16 mouse cellular contexts compared by ENCODE assay signal in genomic region chr3:133233993-133234392, GRCm38 (mm10). TPM values are rescaled to one million over a fixed set of nuclear protein-coding genes. Genes with fewer than 3 reads are reported as not detected.
DNase-seq lines count a peak whose midpoint lies in the region; ATAC-seq lines count a peak whose summit lies in the region.
"Had no signal": no experiment of that assay in that cellular context is flagged by ENCODE, and none has a peak within 500 bp of the region (broad histone marks: within the 10 kb centered on the region; RNA-seq: fewer than 3 reads in every experiment).

No protein-coding gene starts in this region.

- peak overlapping the region; percentile 44 for H3K4me2 ChIP-seq in stomach, embryonic 15.5 days
- H3K4me2 ChIP-seq in midbrain, embryonic 14.5 days (ENCODE audit: low read length), result no peak overlapping the region
- H3K4me2 ChIP-seq: hindbrain, embryonic 12.5 days; limb, embryonic 15.5 days; neural tube, embryonic 13.5 days had no signal

- peak; percentile 15 to 62 for DNase-seq in lung, adult 18-20 months
- DNase-seq in lung, postnatal 14 days, result no peak
- peak; percentile 45 to 46 for DNase-seq in kidney, adult 8-10 months
- DNase-seq in kidney, postnatal 36 days, result peak; percentile 55 to 62
- no peak for DNase-seq in frontal cortex, adult 2 months (ENCODE audit: extremely low spot score in 1 of 2, low spot score in 1 of 2)
- DNase-seq in midbrain, embryonic 14.5 days, result no peak
- no peak for DNase-seq in gastrocnemius, postnatal 36 days
- DNase-seq: adrenal gland, postnatal 10 days; cerebellum, adult 11-12 months; gastrocnemius, postnatal 25 days; heart, postnatal 10 days; layer of hippocampus, adult 9-11 months had no signal

- ATAC-seq in stomach, embryonic 15.5 days (ENCODE audit: insufficient read depth, low FRiP score, low read depth), result no peak
- no peak for ATAC-seq in midbrain, embryonic 14.5 days (ENCODE audit: low FRiP score, low TSS enrichment)

- intact Hi-C loops in gastrocnemius, postnatal 36 days (cut with DNase I), result no loop called here

- H3K27me3 ChIP-seq in stomach, embryonic 15.5 days (replicated peaks), result no peaks in the 10 kb centered on the region
- no peaks in the 10 kb centered on the region for H3K27me3 ChIP-seq in midbrain, embryonic 14.5 days (ENCODE audit: control insufficient read depth, insufficient read depth, low read length)
- H3K27me3 ChIP-seq: hindbrain, embryonic 12.5 days; limb, embryonic 15.5 days; neural tube, embryonic 13.5 days had no signal

- no peaks in the 10 kb centered on the region for H3K9me3 ChIP-seq in stomach, embryonic 15.5 days
- H3K9me3 ChIP-seq in midbrain, embryonic 14.5 days (ENCODE audit: control insufficient read depth, low read length), result no peaks in the 10 kb centered on the region
- H3K9me3 ChIP-seq: hindbrain, embryonic 12.5 days; limb, embryonic 15.5 days; neural tube, embryonic 13.5 days had no signal

- H3K9ac ChIP-seq in stomach, embryonic 15.5 days, result no peak overlapping the region
- no peak overlapping the region for H3K9ac ChIP-seq in midbrain, embryonic 14.5 days (replicated peaks; ENCODE audit: low read length)
- H3K9ac ChIP-seq: hindbrain, embryonic 12.5 days; limb, embryonic 15.5 days; neural tube, embryonic 13.5 days had no signal

- H3K36me3 ChIP-seq in stomach, embryonic 15.5 days, result no peaks in the 10 kb centered on the region
- H3K36me3 ChIP-seq in midbrain, embryonic 14.5 days (ENCODE audit: control insufficient read depth, insufficient read depth, low read length), result no peaks in the 10 kb centered on the region
- H3K36me3 ChIP-seq: hindbrain, embryonic 12.5 days; limb, embryonic 15.5 days; neural tube, embryonic 13.5 days had no signal

- H3K4me1 ChIP-seq in stomach, embryonic 15.5 days, result no peaks in the 10 kb centered on the region
- H3K4me1 ChIP-seq in midbrain, embryonic 14.5 days (ENCODE audit: control insufficient read depth, insufficient read depth, low read length), result no peaks in the 10 kb centered on the region
- H3K4me1 ChIP-seq: hindbrain, embryonic 12.5 days; limb, embryonic 15.5 days; neural tube, embryonic 13.5 days had no signal

- peak overlapping the region; percentile 30; the same call in 1 of the 2 replicates for H3K4me3 ChIP-seq in stomach, embryonic 15.5 days (replicated peaks)
- H3K4me3 ChIP-seq in midbrain, embryonic 14.5 days (replicated peaks; ENCODE audit: low read depth, low read length), result no peak overlapping the region
- H3K4me3 ChIP-seq: hindbrain, embryonic 12.5 days; limb, embryonic 15.5 days; neural tube, embryonic 13.5 days had no signal

- 49% methylated on average over 9 of the region's 9 CpGs for WGBS in stomach, embryonic 15.5 days
- 66% methylated on average over 9 of the region's 9 CpGs for WGBS in midbrain, embryonic 14.5 days

- no peak overlapping the region for H3K27ac ChIP-seq in stomach, embryonic 15.5 days
- no peak overlapping the region for H3K27ac ChIP-seq in midbrain, embryonic 14.5 days (replicated peaks; ENCODE audit: low read depth, low read length)
- H3K27ac ChIP-seq: hindbrain, embryonic 12.5 days; limb, embryonic 15.5 days; neural tube, embryonic 13.5 days had no signal

RNA-seq across cellular contexts. Expression of gene Arhgef38, which starts 0.8 kb away (rescaled TPM):
- polyA plus RNA-seq in stomach, embryonic 15.5 days (2015; fragmentation: Nextera tagmentation; extraction: Ambion mirVana), result 2.0 and 2.6 TPM in 2 replicates
- 0.13 TPM in 1 of 2 replicates, not detected in the other for polyA plus RNA-seq in frontal cortex, adult 2 months (2012; rRNA removed)
- polyA plus RNA-seq in midbrain, embryonic 14.5 days (2014; fragmentation: Nextera tagmentation; extraction: Ambion mirVana), result 0.09 and 0.16 TPM in 2 replicates
- not detected for total RNA-seq in gastrocnemius, postnatal 36 days (2021)
- total RNA-seq: adrenal gland, postnatal 10 days; gastrocnemius, postnatal 25 days; heart, postnatal 10 days had no signal
- polyA plus RNA-seq: limb, embryonic 15.5 days; neural tube, embryonic 13.5 days had no signal

Comparison
In these comparisons a context has a peak if more than half of its experiments do, and no peak if none do; other contexts are left out.
1. DNase-seq: peak in lung, adult 18-20 months (2 of 2), kidney, adult 8-10 months (2 of 2) and kidney, postnatal 36 days (2 of 2); none in lung, postnatal 14 days (single experiment), frontal cortex, adult 2 months (0 of 2), midbrain, embryonic 14.5 days (single experiment) and gastrocnemius, postnatal 36 days (0 of 2).